Mouse (Mus musculus): ENCODE results near the gene Triobp. TPM values are rescaled to one million over a fixed set of nuclear protein-coding genes. Genes with fewer than 3 reads are reported as not detected.

Triobp gene
- polyA plus RNA-seq, 1 experiment from 2014 or later, result 41.1 TPM

GRCm38 (mm10) chr15:78927021-78927787 lies 20.3 kb upstream of the Triobp start:
- Histone ChIP-seq H3K36me3 (ENCODE audit: control insufficient read depth, insufficient read depth, low read length) (peaks cover 22% of the 10 kb centered on the region), H3K9me3 (ENCODE audit: control insufficient read depth, low read length) (no peaks in the 10 kb centered on the region), H3K4me3 (ENCODE audit: control insufficient read depth in 1 of 2, insufficient read depth in 1 of 2, low read depth in 1 of 2, low read length in 2 of 2) (peak overlapping the region; percentile 53 to 72), H3K27ac (replicated peaks in 1 of 2; ENCODE audit: control insufficient read depth in 1 of 2, insufficient read depth in 1 of 2, low read depth in 2 of 2, low read length in 2 of 2) (peak overlapping the region; percentile 93 to 98), H3K9ac (ENCODE audit: low read length) (peak overlapping the region; percentile 80), H3K4me1 (ENCODE audit: control insufficient read depth in 2 of 2, insufficient read depth in 2 of 2, low read length in 2 of 2) (peaks cover 32 to 41% of the 10 kb centered on the region in 2 experiments), H3K4me2 (ENCODE audit: low read length) (peak overlapping the region; percentile 89), H3K27me3 (ENCODE audit: control insufficient read depth, insufficient read depth, low read length) (no peaks in the 10 kb centered on the region)
- no peak for ATAC-seq (ENCODE audit: insufficient number of reproducible peaks, insufficient read depth, low FRiP score, low read depth)
- WGBS, result 18% methylated on average over 15 of the region's 15 CpGs

DNA sequence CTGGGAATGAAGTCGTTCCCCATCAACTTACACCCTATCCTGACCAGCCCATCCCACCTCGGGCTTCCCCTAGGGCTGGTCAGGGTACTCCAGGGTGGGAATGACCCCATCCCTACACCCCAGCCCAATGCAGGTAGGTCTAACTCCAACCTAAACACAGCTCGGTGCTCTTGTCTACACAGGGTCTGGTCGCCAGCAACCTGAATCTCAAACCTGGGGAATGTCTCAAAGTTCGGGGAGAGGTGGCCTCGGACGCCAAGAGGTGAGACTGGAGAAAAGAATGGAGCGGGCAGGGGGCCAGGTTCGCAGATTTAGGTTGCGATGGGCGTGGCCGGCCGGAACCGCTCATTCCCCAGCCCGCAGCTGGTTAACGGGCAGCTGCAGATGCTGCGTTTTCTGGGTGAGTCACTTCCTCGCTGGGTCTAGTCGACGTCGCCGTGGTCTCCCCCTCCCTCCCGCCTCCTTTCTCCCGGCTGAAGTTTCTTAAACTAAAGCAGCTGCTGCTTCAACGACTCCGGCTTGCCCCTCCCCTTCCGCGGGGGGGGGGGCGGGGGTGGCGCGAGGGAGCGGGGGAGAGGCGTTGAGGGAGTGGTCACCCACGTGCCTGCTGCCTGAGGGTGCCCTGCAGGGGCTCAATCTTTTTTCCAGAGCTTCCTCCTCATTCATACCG lies 19.6 kb upstream of the Triobp start:
- Histone ChIP-seq H3K27me3 (ENCODE audit: control insufficient read depth, insufficient read depth, low read length) (no peaks in the 10 kb centered on the region), H3K27ac (replicated peaks in 1 of 2; ENCODE audit: control insufficient read depth in 1 of 2, insufficient read depth in 1 of 2, low read depth in 2 of 2, low read length in 2 of 2) (peak overlapping the region; percentile 93 to 98), H3K9ac (ENCODE audit: low read length) (peak overlapping the region; percentile 80), H3K4me3 (ENCODE audit: control insufficient read depth in 1 of 2, insufficient read depth in 1 of 2, low read depth in 1 of 2, low read length in 2 of 2) (peak overlapping the region; percentile 53 to 72), H3K4me1 (ENCODE audit: control insufficient read depth in 2 of 2, insufficient read depth in 2 of 2, low read length in 2 of 2) (peaks cover 32 to 41% of the 10 kb centered on the region in 2 experiments), H3K9me3 (ENCODE audit: control insufficient read depth, low read length) (no peaks in the 10 kb centered on the region), H3K36me3 (ENCODE audit: control insufficient read depth, insufficient read depth, low read length) (peaks cover 22% of the 10 kb centered on the region), H3K4me2 (ENCODE audit: low read length) (peak overlapping the region; percentile 89)
- ATAC-seq (ENCODE audit: insufficient number of reproducible peaks, insufficient read depth, low FRiP score, low read depth), result peak; percentile 23; the same call in 1 of the 2 replicates
- WGBS, result under 1% methylated on average over 28 of the region's 35 CpGs

DNA sequence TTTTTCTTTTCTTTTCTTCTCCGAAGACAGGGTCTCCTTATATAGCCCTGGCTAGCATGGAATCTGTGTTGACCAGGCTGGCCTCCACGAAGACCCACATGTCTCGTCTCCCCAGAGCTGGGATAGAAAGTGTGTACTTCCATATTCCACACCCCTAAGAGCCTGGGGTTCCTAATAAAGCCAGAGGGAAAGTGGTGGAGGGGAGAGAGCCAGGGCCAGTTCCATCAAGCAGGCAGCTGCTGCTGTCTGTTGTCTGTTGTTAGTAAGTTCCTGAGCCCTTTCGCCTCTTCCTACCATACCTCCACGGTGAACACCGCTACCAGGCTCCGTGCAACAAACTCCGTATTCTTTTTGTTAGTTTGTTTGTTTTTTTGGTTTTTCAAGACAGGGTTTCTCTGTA lies 19.0 kb upstream of the Triobp start:
- WGBS, result 48% methylated on average over 8 of the region's 8 CpGs
- H3K4me3 ChIP-seq (ENCODE audit: control insufficient read depth in 1 of 2, insufficient read depth in 1 of 2, low read depth in 1 of 2, low read length in 2 of 2), result peak overlapping the region; percentile 12 to 53; a peak in 3 of 4 replicates
- peak overlapping the region; percentile 89 for H3K4me2 ChIP-seq (ENCODE audit: low read length)
- no peaks in the 10 kb centered on the region for H3K27me3 ChIP-seq (ENCODE audit: control insufficient read depth, insufficient read depth, low read length)
- peaks cover 32 to 41% of the 10 kb centered on the region in 2 experiments for H3K4me1 ChIP-seq (ENCODE audit: control insufficient read depth in 2 of 2, insufficient read depth in 2 of 2, low read length in 2 of 2)
- H3K9me3 ChIP-seq (ENCODE audit: control insufficient read depth, low read length), result no peaks in the 10 kb centered on the region
- H3K9ac ChIP-seq (ENCODE audit: low read length), result peak overlapping the region; percentile 80
- no peak for ATAC-seq (ENCODE audit: insufficient number of reproducible peaks, insufficient read depth, low FRiP score, low read depth)
- peaks cover 22% of the 10 kb centered on the region for H3K36me3 ChIP-seq (ENCODE audit: control insufficient read depth, insufficient read depth, low read length)
- peak overlapping the region; percentile 24 to 98; a peak in 1 of 4 replicates for H3K27ac ChIP-seq (replicated peaks in 1 of 2; ENCODE audit: control insufficient read depth in 1 of 2, insufficient read depth in 1 of 2, low read depth in 2 of 2, low read length in 2 of 2)

DNA sequence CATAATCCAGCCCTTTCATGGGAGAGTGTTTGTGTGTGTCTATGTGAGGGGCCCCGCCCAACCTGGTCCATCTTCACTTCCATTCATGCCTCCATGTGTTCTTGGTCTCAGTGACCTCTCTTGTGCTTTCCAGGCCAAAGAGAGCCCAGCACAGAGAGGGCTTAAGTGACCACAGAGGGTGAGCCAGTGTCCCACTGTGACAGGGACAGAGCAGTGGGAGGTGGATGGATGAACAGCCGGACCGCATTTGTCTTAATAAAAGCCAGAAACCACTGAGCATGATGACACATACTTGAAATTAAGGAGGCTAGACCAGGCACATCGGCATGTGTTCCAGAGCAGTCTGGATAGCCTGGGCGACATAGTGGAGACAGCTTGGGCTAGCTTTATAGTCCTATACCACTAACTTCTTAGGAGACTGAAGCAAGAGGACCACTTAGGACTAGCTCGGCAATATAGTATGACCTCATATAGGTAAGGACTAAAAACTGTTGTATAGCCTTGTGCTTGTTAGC lies 17.3 kb upstream of the Triobp start:
- Histone ChIP-seq H3K27ac (replicated peaks in 1 of 2; ENCODE audit: control insufficient read depth in 1 of 2, insufficient read depth in 1 of 2, low read depth in 2 of 2, low read length in 2 of 2) (no peak overlapping the region), H3K27me3 (ENCODE audit: control insufficient read depth, insufficient read depth, low read length) (no peaks in the 10 kb centered on the region), H3K36me3 (ENCODE audit: control insufficient read depth, insufficient read depth, low read length) (peaks cover 22% of the 10 kb centered on the region), H3K9ac (ENCODE audit: low read length) (no peak overlapping the region), H3K9me3 (ENCODE audit: control insufficient read depth, low read length) (no peaks in the 10 kb centered on the region), H3K4me1 (ENCODE audit: control insufficient read depth in 2 of 2, insufficient read depth in 2 of 2, low read length in 2 of 2) (peaks cover 29 to 40% of the 10 kb centered on the region in 2 experiments), H3K4me2 (ENCODE audit: low read length) (no peak overlapping the region), H3K4me3 (ENCODE audit: control insufficient read depth in 1 of 2, insufficient read depth in 1 of 2, low read depth in 1 of 2, low read length in 2 of 2) (no peak overlapping the region)
- WGBS, result 84% methylated on average over 6 of the region's 6 CpGs
- ATAC-seq (ENCODE audit: insufficient number of reproducible peaks, insufficient read depth, low FRiP score, low read depth), result no peak

DNA sequence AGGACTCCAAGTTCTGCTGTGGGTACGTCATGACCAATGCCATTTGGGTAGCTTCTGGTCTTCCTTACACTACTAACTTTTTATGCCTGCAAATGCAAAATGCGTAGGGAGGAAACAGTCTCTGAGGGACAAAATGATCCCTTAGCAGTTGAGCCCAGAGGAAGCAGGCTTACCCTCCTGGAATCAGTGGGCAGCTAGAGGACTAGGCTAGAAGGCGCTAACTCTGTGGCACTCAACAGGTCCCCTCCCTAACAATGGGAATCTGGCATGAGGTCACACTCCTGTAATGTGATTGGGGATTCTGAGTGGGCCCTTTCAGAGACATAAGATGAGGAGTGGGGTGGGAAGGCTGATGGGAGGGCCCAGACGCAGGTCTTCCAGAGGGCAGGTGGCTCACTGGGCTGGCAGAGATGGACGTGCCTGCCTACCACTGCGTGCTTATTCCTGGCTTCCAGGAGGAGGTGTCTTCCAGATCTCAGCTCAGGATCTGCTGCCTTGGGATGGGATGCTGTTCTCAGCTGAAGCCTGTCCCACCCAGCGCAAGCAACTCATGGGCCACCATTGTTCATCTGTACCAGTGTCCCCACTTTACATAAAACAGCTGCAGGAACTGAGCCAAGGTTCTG lies 16.6 kb upstream of the Triobp start:
- Histone ChIP-seq H3K27ac (replicated peaks in 1 of 2; ENCODE audit: control insufficient read depth in 1 of 2, insufficient read depth in 1 of 2, low read depth in 2 of 2, low read length in 2 of 2) (no peak overlapping the region), H3K9ac (ENCODE audit: low read length) (no peak overlapping the region), H3K9me3 (ENCODE audit: control insufficient read depth, low read length) (no peaks in the 10 kb centered on the region), H3K36me3 (ENCODE audit: control insufficient read depth, insufficient read depth, low read length) (peaks cover 22% of the 10 kb centered on the region), H3K4me2 (ENCODE audit: low read length) (no peak overlapping the region), H3K27me3 (ENCODE audit: control insufficient read depth, insufficient read depth, low read length) (no peaks in the 10 kb centered on the region), H3K4me3 (ENCODE audit: control insufficient read depth in 1 of 2, insufficient read depth in 1 of 2, low read depth in 1 of 2, low read length in 2 of 2) (no peak overlapping the region), H3K4me1 (ENCODE audit: control insufficient read depth in 2 of 2, insufficient read depth in 2 of 2, low read length in 2 of 2) (peaks cover 24 to 40% of the 10 kb centered on the region in 2 experiments)
- ATAC-seq (ENCODE audit: insufficient number of reproducible peaks, insufficient read depth, low FRiP score, low read depth), result no peak
- WGBS, result 66% methylated on average over 7 of the region's 7 CpGs

DNA sequence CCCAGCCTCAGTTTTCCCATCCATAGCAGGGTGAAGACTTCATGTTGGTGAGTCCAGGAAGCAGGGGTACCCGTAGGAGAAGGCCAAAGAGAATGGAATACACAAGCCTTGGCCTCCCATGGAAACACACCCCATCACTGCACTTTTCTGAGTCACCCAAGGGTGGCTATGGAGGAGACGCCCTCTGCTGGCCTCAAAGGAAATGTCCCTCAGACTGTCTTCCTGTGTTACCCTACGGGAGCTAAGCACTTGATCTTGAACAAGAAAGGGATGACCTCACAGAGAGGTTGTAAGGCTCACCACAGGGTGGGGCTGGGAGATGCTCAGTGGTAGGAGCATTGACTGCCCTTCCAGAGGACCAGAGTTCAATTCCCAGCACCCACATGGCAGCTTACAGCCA lies 15.9 kb upstream of the Triobp start:
- H3K4me1 ChIP-seq (ENCODE audit: control insufficient read depth in 2 of 2, insufficient read depth in 2 of 2, low read length in 2 of 2), result peaks cover 18 to 38% of the 10 kb centered on the region in 2 experiments
- H3K4me2 ChIP-seq (ENCODE audit: low read length), result no peak overlapping the region
- no peaks in the 10 kb centered on the region for H3K9me3 ChIP-seq (ENCODE audit: control insufficient read depth, low read length)
- H3K27me3 ChIP-seq (ENCODE audit: control insufficient read depth, insufficient read depth, low read length), result no peaks in the 10 kb centered on the region
- ATAC-seq (ENCODE audit: insufficient number of reproducible peaks, insufficient read depth, low FRiP score, low read depth), result no peak
- WGBS, result 20% methylated on average over 3 of the region's 3 CpGs
- peaks cover 22% of the 10 kb centered on the region for H3K36me3 ChIP-seq (ENCODE audit: control insufficient read depth, insufficient read depth, low read length)
- H3K9ac ChIP-seq (ENCODE audit: low read length), result no peak overlapping the region
- no peak overlapping the region for H3K4me3 ChIP-seq (ENCODE audit: control insufficient read depth in 1 of 2, insufficient read depth in 1 of 2, low read depth in 1 of 2, low read length in 2 of 2)
- no peak overlapping the region for H3K27ac ChIP-seq (replicated peaks in 1 of 2; ENCODE audit: control insufficient read depth in 1 of 2, insufficient read depth in 1 of 2, low read depth in 2 of 2, low read length in 2 of 2)

DNA sequence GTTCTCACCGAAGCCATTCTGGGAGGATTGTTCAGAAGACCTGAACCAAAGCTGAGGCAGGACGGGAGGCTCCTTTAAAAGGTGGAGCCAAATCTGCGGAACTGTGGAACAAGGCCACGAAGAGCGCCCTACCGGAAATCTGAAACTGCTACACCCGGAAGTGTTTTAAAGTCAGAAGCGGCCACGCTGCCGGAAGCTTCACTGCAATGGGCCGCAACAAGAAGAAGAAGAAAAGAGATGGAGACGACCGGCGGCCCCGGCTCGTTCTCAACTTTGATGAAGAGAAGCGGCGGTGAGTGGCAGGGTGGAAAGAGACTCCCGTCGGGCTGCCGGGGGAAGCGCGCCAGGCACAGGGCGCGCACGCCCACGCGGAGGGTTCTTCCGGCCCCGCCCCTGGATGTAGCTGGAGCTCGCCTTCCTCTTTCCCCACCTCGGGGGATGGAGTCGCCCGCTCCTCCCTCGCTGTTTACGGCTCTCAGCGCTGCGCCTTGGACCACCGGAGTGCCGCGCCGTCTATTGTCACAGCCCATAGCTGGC lies 12.7 kb upstream of the Triobp start, which contains the start of gene Nol12:
Gene Nol12 (plus strand): TSS at position 150 of the 537 bp plus-strand sequence.
- peak; percentile 64 for ATAC-seq (ENCODE audit: insufficient number of reproducible peaks, insufficient read depth, low FRiP score, low read depth)
- H3K9me3 ChIP-seq (ENCODE audit: control insufficient read depth, low read length), result no peaks in the 10 kb centered on the region
- peak within 1 kb of the TSS; percentile 88 for H3K9ac ChIP-seq (ENCODE audit: low read length)
- H3K27ac ChIP-seq (replicated peaks in 1 of 2; ENCODE audit: control insufficient read depth in 1 of 2, insufficient read depth in 1 of 2, low read depth in 2 of 2, low read length in 2 of 2), result peak within 1 kb of the TSS; percentile 69 to 79
- peaks cover 2 to 17% of the 10 kb centered on the region in 2 experiments; a peak in 3 of 4 replicates for H3K4me1 ChIP-seq (ENCODE audit: control insufficient read depth in 2 of 2, insufficient read depth in 2 of 2, low read length in 2 of 2)
- H3K4me3 ChIP-seq (ENCODE audit: control insufficient read depth in 1 of 2, insufficient read depth in 1 of 2, low read depth in 1 of 2, low read length in 2 of 2), result peak within 1 kb of the TSS; percentile 67 to 74
- H3K27me3 ChIP-seq (ENCODE audit: control insufficient read depth, insufficient read depth, low read length), result no peaks in the 10 kb centered on the region
- H3K4me2 ChIP-seq (ENCODE audit: low read length), result peak within 1 kb of the TSS; percentile 93
- peaks cover 41% of the 10 kb centered on the region for H3K36me3 ChIP-seq (ENCODE audit: control insufficient read depth, insufficient read depth, low read length)
- 1% methylated on average over 42 of the region's 42 CpGs for WGBS

Measured in heart, embryonic 14.5 days (tissue).